Mouse (Mus musculus) B cell, adult 67 days (primary cell): ENCODE results near the gene Hoxa1. TPM values are rescaled to one million over a fixed set of nuclear protein-coding genes. Genes with fewer than 3 reads are reported as not detected.

ENCODE experiments used
- total RNA-seq, 2 experiments: library from RNA; stranded (reverse); gene quantifications; 4 replicates each; pipeline ENCODE4 v1.2.4; 2023

Hoxa1 gene
- not detected for total RNA-seq

GRCm38 (mm10) chr6:52158276-52159051 lies at the start of gene Hoxa1:
TSS of gene Hoxa1 (minus strand) at chr6:52158317.

GRCm38 (mm10) chr6:52204050-52204752 lies 46.1 kb upstream of the Hoxa1 start, which contains the start of gene Hoxa5:
TSS of gene Hoxa5 (minus strand) at chr6:52204587.

GRCm38 (mm10) chr6:52190906-52191810 lies 33.0 kb upstream of the Hoxa1 start, which contains the start of gene Hoxa4:
TSS of gene Hoxa4 (minus strand) at chr6:52191753.

GRCm38 (mm10) chr6:52177061-52177735 lies 19.1 kb upstream of the Hoxa1 start, which contains the start of gene 5730596B20Rik:
TSS of gene 5730596B20Rik (plus strand) at chr6:52177498.

GRCm38 (mm10) chr6:52164626-52165440 lies 6.7 kb upstream of the Hoxa1 start, which contains the start of gene Hoxa2:
TSS of gene Hoxa2 (minus strand) at chr6:52164831.

Other genes with a start within 250 kb of the Hoxa1 start
- 10 to 100 TPM; 48.5 to 50.5 TPM for gene Skap2, start 145.8 kb downstream of the Hoxa1 start, total RNA-seq
- not detected for gene Hoxa2, start 6.5 kb upstream of the Hoxa1 start, total RNA-seq
- not detected for gene 5730596B20Rik, start 19.2 kb upstream of the Hoxa1 start, total RNA-seq
- not detected for gene Hoxa4, start 33.4 kb upstream of the Hoxa1 start, total RNA-seq
- not detected for gene Hoxa5, start 46.3 kb upstream of the Hoxa1 start, total RNA-seq
- gene Hoxa6, start 50.4 kb upstream of the Hoxa1 start, total RNA-seq = not detected
- not detected for gene Hoxa3, start 55.0 kb upstream of the Hoxa1 start, total RNA-seq
- not detected for gene Gm28308, start 55.0 kb upstream of the Hoxa1 start, total RNA-seq
- gene Hoxa7, start 63.5 kb upstream of the Hoxa1 start, total RNA-seq = under 1 TPM in 1 of 2 experiments, not detected in 1; 0.30 TPM
- not detected for gene Hoxa9, start 72.8 kb upstream of the Hoxa1 start, total RNA-seq
- gene Hoxa10, start 82.5 kb upstream of the Hoxa1 start, total RNA-seq = not detected
- not detected for gene Hoxa11, start 87.5 kb upstream of the Hoxa1 start, total RNA-seq
- gene Hoxa13, start 102.6 kb upstream of the Hoxa1 start, total RNA-seq = not detected
- not detected for gene Evx1, start 155.2 kb upstream of the Hoxa1 start, total RNA-seq